Mouse (Mus musculus) embryonic facial prominence, embryonic 13.5 days (tissue): ENCODE data around the gene Tgfb2. TPM values are rescaled to one million over a fixed set of nuclear protein-coding genes. Genes with fewer than 3 reads are reported as not detected.

ENCODE experiments used
- ATAC-seq: fragments of 200-750 bp; cut with Nextera tagmentation; 2 replicates; pipeline ENCODE4 v1.8.0; 2017; ENCODE audit warnings: low read depth; ENCODE audit not compliant: insufficient number of reproducible peaks, insufficient read depth, low FRiP score, low TSS enrichment
- H3K27ac ChIP-seq: fragments of 300-500 bp; sonication (generic); 2 replicates; pipeline ENCODE4 v1.5.1; 2015; ENCODE audit warnings: moderate library complexity, mild to moderate bottlenecking, inconsistent platforms
- H3K27me3 ChIP-seq: fragments of 300-500 bp; sonication (generic); 2 replicates; pipeline ENCODE4 v1.6.1; 2015; ENCODE audit warnings: mild to moderate bottlenecking, inconsistent platforms
- H3K36me3 ChIP-seq: fragments of 300-500 bp; sonication (generic); 2 replicates; pipeline ENCODE4 v1.6.1; 2015; ENCODE audit warnings: mild to moderate bottlenecking, inconsistent platforms
- H3K4me1 ChIP-seq: fragments of 300-500 bp; sonication (generic); 2 replicates; pipeline ENCODE4 v1.6.1; 2015; ENCODE audit warnings: inconsistent platforms
- H3K4me2 ChIP-seq: fragments of 300-500 bp; sonication (generic); 2 replicates; pipeline ENCODE4 v1.6.1; 2015; ENCODE audit warnings: moderate library complexity, mild to moderate bottlenecking, inconsistent platforms
- H3K4me3 ChIP-seq: fragments of 300-500 bp; sonication (generic); 2 replicates; pipeline ENCODE4 v1.5.1; 2015; ENCODE audit warnings: mild to moderate bottlenecking, inconsistent platforms
- H3K9ac ChIP-seq: fragments of 300-500 bp; sonication (generic); 2 replicates; pipeline ENCODE4 v1.6.1; 2015; ENCODE audit warnings: mild to moderate bottlenecking, inconsistent platforms
- H3K9me3 ChIP-seq: fragments of 300-500 bp; sonication (generic); 2 replicates; pipeline ENCODE4 v1.6.1; 2016; ENCODE audit warnings: inconsistent platforms
- WGBS: fragments of 180-500 bp; shearing (Covaris S2); methylation state at CpG from one replicate; pipeline ENCODE4 v1.1.7; 2015; ENCODE audit warnings: mixed read lengths; 5-methylcytosine and 5-hydroxymethylcytosine counted together
- polyA plus RNA-seq: library from polyadenylated mRNA; unstranded; fragments of >200 nt; fragmentation: Nextera tagmentation; extraction: Ambion mirVana; gene quantifications from 2 replicates; pipeline ENCODE4 v1.2.1, GENCODE M21; 2015

Gene Tgfb2
- polyA plus RNA-seq, 1 experiment from 2014 or later = 75.2 TPM

GRCm38 (mm10) chr1:186577302-186577701 is 128.5 kb downstream of the Tgfb2 start:
- WGBS = 73% methylated on average over 5 of the region's 5 CpGs
- H3K27me3 ChIP-seq = no peaks in the 10 kb centered on the region
- H3K4me2 ChIP-seq = no peak overlapping the region
- no peak overlapping the region for H3K9ac ChIP-seq
- H3K27ac ChIP-seq = no peak overlapping the region
- no peak for ATAC-seq
- no peaks in the 10 kb centered on the region; the same call in 1 of the 2 replicates for H3K4me1 ChIP-seq
- no peak overlapping the region for H3K4me3 ChIP-seq
- no peaks in the 10 kb centered on the region for H3K9me3 ChIP-seq
- H3K36me3 ChIP-seq = no peaks in the 10 kb centered on the region

GRCm38 (mm10) chr1:186575629-186576028 is 130.2 kb downstream of the Tgfb2 start:
- Histone ChIP-seq H3K9ac (no peak overlapping the region), H3K4me3 (no peak overlapping the region), H3K27ac (no peak overlapping the region), H3K4me2 (no peak overlapping the region), H3K4me1 (no peaks in the 10 kb centered on the region; the same call in 1 of the 2 replicates), H3K9me3 (no peaks in the 10 kb centered on the region), H3K27me3 (no peaks in the 10 kb centered on the region), H3K36me3 (no peaks in the 10 kb centered on the region)
- 74% methylated on average over 9 of the region's 9 CpGs for WGBS
- no peak for ATAC-seq

- Histone ChIP-seq H3K4me1 (no peaks in the 10 kb centered on the region; the same call in 1 of the 2 replicates), H3K4me2 (no peak overlapping the region), H3K36me3 (no peaks in the 10 kb centered on the region), H3K9me3 (no peaks in the 10 kb centered on the region), H3K27me3 (no peaks in the 10 kb centered on the region), H3K4me3 (no peak overlapping the region), H3K27ac (no peak overlapping the region), H3K9ac (no peak overlapping the region)
- no peak for ATAC-seq
- 86% methylated on average over 7 of the region's 7 CpGs for WGBS
Measured at GRCm38 (mm10) chr1:186575074-186575473, 130.7 kb downstream of the Tgfb2 start.

Other genes starting within 250 kb of the Tgfb2 start
- gene Rrp15, start 43.4 kb upstream of the Tgfb2 start, polyA plus RNA-seq = 67.8 and 69.3 TPM in 2 replicates